Mouse (Mus musculus) cerebellum, adult 2 months (tissue): ENCODE measurements around the gene Rab5if. TPM values are rescaled to one million over a fixed set of nuclear protein-coding genes. Genes with fewer than 3 reads are reported as not detected.
A peak's percentile ranks its signal among the peaks of the same experiment; 100 is the strongest.
"Not testable (repeated sequence)": the region's sequence is repeated elsewhere in the genome, so short reads cannot be mapped to it uniquely, and the experiment has no call there.

Source experiments
- DNase-seq, 2 experiments: peaks; one replicate each; pipeline ENCODE4 v3.0.0; 2021
- H3K27ac ChIP-seq: fragments of 200-500 bp; 2 replicates; pipeline ENCODE4 v1.5.1; 2012; ENCODE audit warnings: low read length, control low read depth, inconsistent platforms; ENCODE audit not compliant: insufficient read depth
- H3K27me3 ChIP-seq: fragments of 200-500 bp; 2 replicates; pipeline ENCODE4 v1.6.1; 2012; ENCODE audit warnings: inconsistent platforms, mild to moderate bottlenecking, low read length, moderate library complexity; ENCODE audit not compliant: control insufficient read depth, insufficient read depth
- H3K4me1 ChIP-seq: fragments of 200-500 bp; 2 replicates; pipeline ENCODE4 v1.6.1; 2011; ENCODE audit warnings: low read length; ENCODE audit not compliant: control insufficient read depth, insufficient read depth
- H3K4me3 ChIP-seq: fragments of 200-500 bp; replicated peaks from 2 replicates; pipeline ENCODE3; 2011; ENCODE audit warnings: mild to moderate bottlenecking, low read depth, low read length, control low read depth; ENCODE audit not compliant: insufficient read depth
- CTCF ChIP-seq: fragments of 200-500 bp; IDR thresholded peaks from 2 replicates; pipeline ENCODE4 v1.5.1; 2011; ENCODE audit warnings: low read depth, mild to moderate bottlenecking, control low read depth, low read length, moderate library complexity, borderline replicate concordance; ENCODE audit not compliant: insufficient read depth
- POLR2A ChIP-seq: fragments of 200-500 bp; IDR thresholded peaks from 2 replicates; pipeline ENCODE4 v1.6.1; 2011; ENCODE audit warnings: low read length, control low read depth, borderline replicate concordance; ENCODE audit not compliant: insufficient read depth
- WGBS: fragments of 180-500 bp; shearing (Covaris S2); methylation state at CpG from one replicate; pipeline ENCODE4 v1.1.7; 2018; 5-methylcytosine and 5-hydroxymethylcytosine counted together
- polyA plus RNA-seq: library from polyadenylated mRNA; depleted of rRNA; stranded (reverse); fragments of >200 nt; gene quantifications from 2 replicates; pipeline ENCODE4 v1.2.3, GENCODE M21; 2012

Rab5if gene
- polyA plus RNA-seq, 1 experiment = 145 TPM

- DNase-seq = no peak
- TF ChIP-seq CTCF (no peak), POLR2A (no peak)
- Histone ChIP-seq H3K27me3 (peaks cover 5% of the 10 kb centered on the region; the same call in 1 of the 2 replicates), H3K4me1 (peaks cover 5% of the 10 kb centered on the region), H3K27ac (no peak overlapping the region), H3K4me3 (no peak overlapping the region)
- 78% methylated on average over 10 of the region's 10 CpGs for WGBS
These were observed 18.2 kb upstream of the Rab5if start for GRCm38 (mm10) chr2:156844715-156845114.

GRCm38 (mm10) chr2:156847653-156848052 is 15.3 kb upstream of the Rab5if start:
- TF ChIP-seq CTCF (no peak), POLR2A (no peak)
- H3K27me3 ChIP-seq = no peaks in the 10 kb centered on the region

GRCm38 (mm10) chr2:156848526-156849182 is 14.3 kb upstream of the Rab5if start:
- TF ChIP-seq POLR2A = no peak
- TF ChIP-seq CTCF = no peak
- no peak for DNase-seq
- 60% methylated on average over 6 of the region's 6 CpGs for WGBS
- H3K27ac ChIP-seq = no peak overlapping the region
- no peaks in the 10 kb centered on the region for H3K27me3 ChIP-seq
- no peak overlapping the region for H3K4me3 ChIP-seq
- no peaks in the 10 kb centered on the region; the same call in 1 of the 2 replicates for H3K4me1 ChIP-seq

More at GRCm38 (mm10) chr2:156847653-156848052, 15.3 kb upstream of the Rab5if start:
- H3K27ac ChIP-seq = no peak overlapping the region
- DNase-seq = no peak
- H3K4me1 ChIP-seq = no peaks in the 10 kb centered on the region
- H3K4me3 ChIP-seq = no peak overlapping the region
- 82% methylated on average over 6 of the region's 6 CpGs for WGBS

GRCm38 (mm10) chr2:156850505-156850904 is 12.4 kb upstream of the Rab5if start:
- Histone ChIP-seq H3K4me1 (no peaks in the 10 kb centered on the region; the same call in 1 of the 2 replicates), H3K27me3 (no peaks in the 10 kb centered on the region), H3K4me3 (no peak overlapping the region), H3K27ac (no peak overlapping the region)
- TF ChIP-seq POLR2A = no peak
- TF ChIP-seq CTCF = no peak
- 89% methylated on average over 5 of the region's 5 CpGs for WGBS
- no peak for DNase-seq

GRCm38 (mm10) chr2:156853584-156853983 is 9.3 kb upstream of the Rab5if start:
- WGBS = 10% methylated on average over 9 of the region's 13 CpGs
- DNase-seq = peak; percentile 22 to 45
- H3K4me3 ChIP-seq, H3K27ac ChIP-seq, H3K27me3 ChIP-seq, H3K4me1 ChIP-seq: not testable (repeated sequence)

- H3K4me1 ChIP-seq, H3K27me3 ChIP-seq, H3K27ac ChIP-seq, H3K4me3 ChIP-seq: not testable (repeated sequence)
- peak; percentile 60 to 62 for DNase-seq
- WGBS = 23% methylated on average over 13 of the region's 13 CpGs
- TF ChIP-seq CTCF = peak; percentile 62; the same call in 1 of the 2 replicates
These were observed 8.7 kb upstream of the Rab5if start for GRCm38 (mm10) chr2:156853999-156854771.

- no peak overlapping the region for H3K4me3 ChIP-seq
- H3K4me1 ChIP-seq = no peaks in the 10 kb centered on the region; the same call in 1 of the 2 replicates
- DNase-seq = no peak
- H3K27ac ChIP-seq = no peak overlapping the region
- 98% methylated on average over 1 of the region's 1 CpGs for WGBS
- H3K27me3 ChIP-seq = no peaks in the 10 kb centered on the region
- no peak for TF ChIP-seq CTCF
- no peak for TF ChIP-seq POLR2A
These were observed 6.6 kb upstream of the Rab5if start for GRCm38 (mm10) chr2:156856311-156856710.

- no peaks in the 10 kb centered on the region; the same call in 1 of the 2 replicates for H3K4me1 ChIP-seq
- no peak overlapping the region for H3K27ac ChIP-seq
- TF ChIP-seq CTCF (no peak), POLR2A (no peak)
- H3K27me3 ChIP-seq = no peaks in the 10 kb centered on the region
- WGBS = 68% methylated on average over 3 of the region's 3 CpGs
- DNase-seq = no peak
- H3K4me3 ChIP-seq = no peak overlapping the region
These were observed 5.5 kb upstream of the Rab5if start for GRCm38 (mm10) chr2:156857385-156857791.
